Mouse (Mus musculus) cerebellum, adult 2 months (tissue): ENCODE measurements around the gene Nebl.

Source experiments
- CTCF ChIP-seq: fragments of 200-500 bp; IDR thresholded peaks from 2 replicates; pipeline ENCODE4 v1.5.1; 2011; ENCODE audit warnings: low read depth, mild to moderate bottlenecking, control low read depth, low read length, moderate library complexity, borderline replicate concordance; ENCODE audit not compliant: insufficient read depth
- POLR2A ChIP-seq: fragments of 200-500 bp; IDR thresholded peaks from 2 replicates; pipeline ENCODE4 v1.6.1; 2011; ENCODE audit warnings: low read length, control low read depth, borderline replicate concordance; ENCODE audit not compliant: insufficient read depth

DNA sequence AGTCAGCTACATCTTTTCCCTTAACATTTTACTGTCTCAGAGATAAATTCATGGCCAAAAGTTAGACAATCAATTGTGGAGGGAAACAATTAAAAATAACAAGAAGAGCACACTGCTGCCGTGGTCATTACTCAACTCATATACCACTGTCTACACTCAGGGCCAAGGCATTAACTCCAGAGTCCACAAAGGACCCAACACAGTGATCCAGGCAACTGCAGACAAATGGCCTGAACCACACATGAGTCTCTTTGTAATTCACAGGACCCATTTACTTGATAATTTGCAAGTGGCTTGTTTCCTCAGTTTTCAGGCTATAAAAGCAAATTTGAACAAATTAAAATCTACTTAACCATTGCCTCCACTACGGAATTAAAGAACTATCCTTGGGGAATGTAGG, 130.6 kb downstream of the Nebl start:
- TF ChIP-seq CTCF (no peak), POLR2A (no peak)
